Mouse (Mus musculus) limb, embryonic 10.5 days (tissue): ENCODE results near the gene Yars2. TPM values are rescaled to one million over a fixed set of nuclear protein-coding genes. Genes with fewer than 3 reads are reported as not detected.

Source experiments
- DNase-seq: peaks from one replicate; pipeline ENCODE4 v3.0.0-alpha.2; 2017; ENCODE audit warnings: low spot score
- H3K27ac ChIP-seq: fragments of 300-500 bp; sonication (generic); 2 replicates; pipeline ENCODE4 v1.5.1; 2016; ENCODE audit warnings: mild to moderate bottlenecking
- H3K27me3 ChIP-seq: fragments of 300-500 bp; sonication (generic); 2 replicates; pipeline ENCODE4 v1.6.1; 2016; ENCODE audit warnings: low read depth, mild to moderate bottlenecking; ENCODE audit not compliant: poor library complexity, severe bottlenecking
- H3K36me3 ChIP-seq: fragments of 300-500 bp; sonication (generic); 2 replicates; pipeline ENCODE4 v1.6.1; 2016; ENCODE audit warnings: mild to moderate bottlenecking, moderate library complexity
- H3K4me1 ChIP-seq: fragments of 300-500 bp; sonication (generic); 2 replicates; pipeline ENCODE4 v1.6.1; 2016
- H3K4me3 ChIP-seq: fragments of 300-500 bp; sonication (generic); 2 replicates; pipeline ENCODE4 v1.5.1; 2016; ENCODE audit warnings: mild to moderate bottlenecking, moderate library complexity
- H3K9me3 ChIP-seq: fragments of 300-500 bp; sonication (generic); replicated peaks from 2 replicates; pipeline ENCODE4 v1.6.1; 2016; ENCODE audit warnings: mild to moderate bottlenecking
- WGBS: fragments of 180-500 bp; shearing (Covaris S2); methylation state at CpG from one replicate; pipeline ENCODE4 v1.1.7; 2016; 5-methylcytosine and 5-hydroxymethylcytosine counted together
- polyA plus RNA-seq: library from polyadenylated mRNA; unstranded; fragments of >200 nt; fragmentation: Nextera tagmentation; extraction: Ambion mirVana; gene quantifications from 2 replicates; pipeline ENCODE4 v1.2.1, GENCODE M21; 2016

Yars2 gene
- 48.7 and 51.5 TPM in 2 replicates for polyA plus RNA-seq

- under 1% methylated on average over 50 of the region's 50 CpGs for WGBS
- Histone ChIP-seq H3K27me3 (no peaks in the 10 kb centered on the region), H3K36me3 (peaks cover 18% of the 10 kb centered on the region), H3K27ac (peak within 1 kb of the TSS; percentile 96), H3K4me1 (peaks cover 12% of the 10 kb centered on the region), H3K4me3 (peak within 1 kb of the TSS; percentile 95), H3K9me3 (no peaks in the 10 kb centered on the region)
- peak; percentile 86 for DNase-seq
Observed at GRCm38 (mm10) chr16:16302369-16303137, at the start of gene Yars2. Yars2 (plus strand) TSS chr16:16302965.

GRCm38 (mm10) chr16:16253326-16254074, 49.3 kb upstream of the Yars2 start:
- Histone ChIP-seq H3K27me3 (no peaks in the 10 kb centered on the region), H3K4me3 (no peak overlapping the region), H3K9me3 (no peaks in the 10 kb centered on the region), H3K36me3 (no peaks in the 10 kb centered on the region), H3K27ac (no peak overlapping the region), H3K4me1 (peaks cover 12% of the 10 kb centered on the region)
- DNase-seq = no peak
- 19% methylated on average over 4 of the region's 4 CpGs for WGBS

DNA sequence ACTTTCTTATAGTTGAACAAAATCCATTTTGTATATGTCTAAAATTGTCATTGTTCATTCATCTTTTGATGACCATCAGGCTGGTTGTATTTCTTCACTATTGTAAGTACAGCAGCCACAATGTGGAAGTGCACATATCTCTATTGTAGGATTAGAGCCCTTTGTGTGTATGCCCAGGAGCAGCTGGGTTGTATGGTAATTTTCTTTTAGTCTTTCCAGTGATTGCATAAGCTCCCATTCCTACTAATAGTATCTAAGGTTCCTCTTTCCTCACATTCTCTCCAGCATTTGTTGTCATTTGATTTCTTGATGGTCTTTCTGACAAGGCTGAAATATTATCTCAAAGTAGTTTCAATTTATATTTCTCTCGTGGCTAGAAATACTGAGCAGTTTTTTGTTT, 47.5 kb upstream of the Yars2 start:
- no peak overlapping the region for H3K4me3 ChIP-seq
- H3K4me1 ChIP-seq = peaks cover 9% of the 10 kb centered on the region
- 73% methylated on average over 1 of the region's 1 CpGs for WGBS
- no peaks in the 10 kb centered on the region for H3K9me3 ChIP-seq
- DNase-seq = no peak
- no peaks in the 10 kb centered on the region for H3K27me3 ChIP-seq
- H3K36me3 ChIP-seq = no peaks in the 10 kb centered on the region
- H3K27ac ChIP-seq = no peak overlapping the region

GRCm38 (mm10) chr16:16255874-16256273, 46.9 kb upstream of the Yars2 start:
- Histone ChIP-seq H3K4me3 (no peak overlapping the region), H3K9me3 (no peaks in the 10 kb centered on the region), H3K27me3 (no peaks in the 10 kb centered on the region), H3K36me3 (no peaks in the 10 kb centered on the region), H3K27ac (no peak overlapping the region), H3K4me1 (peaks cover 8% of the 10 kb centered on the region)
- DNase-seq = no peak
- 33% methylated on average over 7 of the region's 7 CpGs for WGBS

GRCm38 (mm10) chr16:16256672-16257071, 46.1 kb upstream of the Yars2 start:
- Histone ChIP-seq H3K27ac (no peak overlapping the region), H3K27me3 (no peaks in the 10 kb centered on the region), H3K36me3 (no peaks in the 10 kb centered on the region), H3K9me3 (no peaks in the 10 kb centered on the region), H3K4me3 (no peak overlapping the region), H3K4me1 (peaks cover 8% of the 10 kb centered on the region)
- 31% methylated on average over 1 of the region's 1 CpGs for WGBS
- no peak for DNase-seq

GRCm38 (mm10) chr16:16260882-16261281, 41.9 kb upstream of the Yars2 start:
- Histone ChIP-seq H3K36me3 (no peaks in the 10 kb centered on the region), H3K27ac (no peak overlapping the region), H3K27me3 (no peaks in the 10 kb centered on the region), H3K4me1 (no peaks in the 10 kb centered on the region), H3K9me3 (no peaks in the 10 kb centered on the region), H3K4me3 (no peak overlapping the region)
- DNase-seq = no peak
- 96% methylated on average over 5 of the region's 5 CpGs for WGBS

DNA sequence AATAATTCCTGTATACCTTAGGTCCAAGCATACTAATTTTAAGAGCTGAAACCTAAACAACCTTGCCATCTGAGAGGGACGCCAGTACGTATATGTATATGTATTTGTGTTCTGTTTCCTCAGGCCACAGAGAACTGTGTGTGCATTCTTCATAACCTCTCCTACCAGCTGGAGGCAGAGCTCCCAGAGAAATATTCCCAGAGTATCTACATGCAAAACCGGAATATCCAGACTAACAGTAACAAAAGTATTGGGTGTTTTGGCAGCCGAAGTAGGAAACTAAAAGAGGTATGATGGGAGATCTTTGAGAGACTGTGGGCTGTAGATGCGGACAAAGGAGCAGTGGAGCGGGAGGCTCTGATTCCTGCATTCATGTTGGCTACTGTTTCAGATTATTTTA, 41.3 kb upstream of the Yars2 start:
- Histone ChIP-seq H3K27ac (no peak overlapping the region), H3K36me3 (no peaks in the 10 kb centered on the region), H3K27me3 (no peaks in the 10 kb centered on the region), H3K4me3 (no peak overlapping the region), H3K9me3 (no peaks in the 10 kb centered on the region), H3K4me1 (no peaks in the 10 kb centered on the region)
- 95% methylated on average over 6 of the region's 6 CpGs for WGBS
- no peak for DNase-seq

DNA sequence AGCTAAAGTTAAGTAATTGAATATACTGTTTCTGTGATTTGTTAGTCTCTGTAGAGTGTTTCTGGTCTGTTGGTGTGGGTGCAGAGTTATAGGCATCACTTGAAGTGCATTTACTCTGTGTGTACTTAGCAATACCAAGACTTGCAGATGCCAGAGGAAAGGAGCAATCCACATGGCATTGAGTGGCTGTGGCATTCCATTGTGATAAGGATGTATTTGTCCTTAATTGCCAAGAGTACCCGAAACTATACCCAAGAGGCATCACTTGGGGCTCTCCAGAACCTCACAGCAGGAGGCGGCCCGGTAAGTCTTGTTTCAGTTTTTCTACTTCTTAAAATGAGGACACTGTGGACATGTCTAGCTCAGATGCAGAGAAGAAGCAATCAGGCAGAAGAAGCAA, 40.3 kb upstream of the Yars2 start:
- 92% methylated on average over 3 of the region's 3 CpGs for WGBS
- H3K4me1 ChIP-seq = no peaks in the 10 kb centered on the region
- H3K4me3 ChIP-seq = no peak overlapping the region
- H3K36me3 ChIP-seq = no peaks in the 10 kb centered on the region
- no peaks in the 10 kb centered on the region for H3K27me3 ChIP-seq
- DNase-seq = no peak
- no peaks in the 10 kb centered on the region for H3K9me3 ChIP-seq
- no peak overlapping the region for H3K27ac ChIP-seq

DNA sequence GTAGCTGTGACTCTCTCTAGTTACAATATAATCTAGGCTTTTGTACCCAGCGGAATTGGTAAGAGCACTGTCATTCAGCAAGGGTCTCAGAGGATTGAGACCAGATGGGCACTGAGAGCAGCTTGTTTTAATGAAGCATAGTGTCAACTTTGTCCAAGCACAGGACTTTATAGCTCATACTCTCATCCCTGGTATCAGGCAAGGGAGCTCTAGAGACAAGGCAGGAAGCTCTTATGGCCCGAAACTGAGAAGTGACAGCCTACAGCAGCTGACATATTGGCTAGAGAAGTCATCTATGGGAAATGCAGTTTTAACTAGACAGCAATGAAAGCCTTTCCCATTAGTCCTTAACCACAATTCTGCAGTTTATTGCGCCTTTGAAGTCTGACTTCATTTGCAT, 29.8 kb upstream of the Yars2 start:
- H3K27me3 ChIP-seq = no peaks in the 10 kb centered on the region
- H3K27ac ChIP-seq = no peak overlapping the region
- no peak for DNase-seq
- no peak overlapping the region for H3K4me3 ChIP-seq
- no peaks in the 10 kb centered on the region for H3K36me3 ChIP-seq
- WGBS = 35% methylated on average over 3 of the region's 3 CpGs
- no peaks in the 10 kb centered on the region for H3K9me3 ChIP-seq
- H3K4me1 ChIP-seq = no peaks in the 10 kb centered on the region

DNA sequence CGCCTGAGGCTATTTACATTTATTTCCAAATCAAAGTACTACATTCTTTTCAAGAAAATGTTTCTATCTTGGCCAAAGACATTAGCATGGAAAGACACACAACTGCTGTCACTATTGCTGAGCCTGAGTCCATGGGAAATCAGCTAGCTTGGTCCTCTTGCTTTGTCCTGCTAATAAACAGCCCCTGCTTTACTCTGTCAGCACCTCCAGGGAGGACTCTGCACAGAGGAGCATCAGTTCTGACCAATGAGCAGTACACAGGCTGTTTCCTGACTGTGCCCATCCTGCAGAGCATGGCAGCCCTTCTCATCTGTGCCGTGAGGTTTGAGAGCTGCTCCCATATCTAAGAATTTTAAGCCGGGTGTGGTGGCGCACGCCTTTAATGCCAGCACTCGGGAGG, 29.0 kb upstream of the Yars2 start:
- no peak overlapping the region for H3K27ac ChIP-seq
- no peaks in the 10 kb centered on the region for H3K4me1 ChIP-seq
- no peaks in the 10 kb centered on the region for H3K9me3 ChIP-seq
- H3K27me3 ChIP-seq = no peaks in the 10 kb centered on the region
- no peaks in the 10 kb centered on the region for H3K36me3 ChIP-seq
- no peak overlapping the region for H3K4me3 ChIP-seq
- 85% methylated on average over 6 of the region's 6 CpGs for WGBS
- no peak for DNase-seq

- Histone ChIP-seq H3K27ac (peak overlapping the region; percentile 96), H3K36me3 (peaks cover 26% of the 10 kb centered on the region), H3K4me1 (peaks cover 12% of the 10 kb centered on the region), H3K4me3 (peak overlapping the region; percentile 95), H3K9me3 (no peaks in the 10 kb centered on the region), H3K27me3 (no peaks in the 10 kb centered on the region)
- under 1% methylated on average over 61 of the region's 61 CpGs for WGBS
- peak; percentile 78 for DNase-seq
Observed at GRCm38 (mm10) chr16:16303138-16303827, 518 bp downstream of the Yars2 start.

DNA sequence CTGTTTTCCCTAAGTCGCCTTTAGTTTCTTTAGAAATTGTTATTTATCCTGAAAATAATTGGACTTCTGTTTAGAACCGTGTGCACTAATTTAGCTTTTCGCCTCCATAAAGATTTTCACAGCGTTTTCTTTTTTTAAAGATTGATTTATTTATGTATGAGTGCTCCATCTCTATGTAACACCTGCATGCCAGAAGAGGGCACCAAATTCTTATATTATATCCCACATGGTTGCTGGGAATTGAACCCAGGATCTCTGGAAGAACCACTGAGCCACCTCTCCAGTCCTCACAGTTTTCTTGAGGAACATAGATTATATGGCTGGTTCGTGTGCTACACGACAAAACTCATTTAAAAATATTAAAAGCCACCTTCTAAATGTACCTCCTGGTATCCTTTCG, 1.1 kb downstream of the Yars2 start:
- Histone ChIP-seq H3K9me3 (no peaks in the 10 kb centered on the region), H3K27me3 (no peaks in the 10 kb centered on the region), H3K4me3 (peak overlapping the region; percentile 95), H3K4me1 (peaks cover 12% of the 10 kb centered on the region), H3K36me3 (peaks cover 32% of the 10 kb centered on the region), H3K27ac (peak overlapping the region; percentile 96)
- no peak for DNase-seq
- WGBS = 20% methylated on average over 7 of the region's 7 CpGs

GRCm38 (mm10) chr16:16311319-16311718, 8.6 kb downstream of the Yars2 start:
- peaks cover 91% of the 10 kb centered on the region for H3K36me3 ChIP-seq
- 86% methylated on average over 5 of the region's 5 CpGs for whole genome bisulfite sequencing
- H3K27me3 ChIP-seq = no peaks in the 10 kb centered on the region

More at GRCm38 (mm10) chr16:16311319-16311718, 8.6 kb downstream of the Yars2 start:
- no peak overlapping the region for H3K27ac ChIP-seq
- no peak overlapping the region for H3K4me3 ChIP-seq
- no peak for DNase-seq
- no peaks in the 10 kb centered on the region for H3K4me1 ChIP-seq
- no peaks in the 10 kb centered on the region for H3K9me3 ChIP-seq
